In genomic region chr5:121943472-121943871, GRCm38 (mm10) we compare ENCODE assay signal across 10 mouse cellular contexts.
DNase-seq lines count a peak whose midpoint lies in the region; ATAC-seq and TF ChIP-seq lines count a peak whose summit lies in the region.
"Had no signal": no experiment of that assay in that cellular context is flagged by ENCODE, and none has a peak within 500 bp of the region (broad histone marks: within the 10 kb centered on the region; RNA-seq: fewer than 3 reads in every experiment).

No protein-coding gene starts in this region.

- no peak for DNase-seq in liver, embryonic 14.5 days (ENCODE audit: low read depth in 3 of 3, low spot score in 3 of 3)
- no peak for DNase-seq in liver, embryonic 11.5 days (ENCODE audit: low spot score)
- peak; percentile 81 for DNase-seq in ZHBTc4 (ENCODE audit: low read depth, low spot score)
- DNase-seq in retina, postnatal 1 day, result peak; percentile 33
- no peak for DNase-seq in layer of hippocampus, adult 9-11 months
- DNase-seq in ovary, postnatal 36 days (ENCODE audit: low spot score), result no peak
- DNase-seq: kidney, adult 8-10 months had no signal

- H3K4me3 ChIP-seq in liver, embryonic 14.5 days (ENCODE audit: insufficient read depth in 1 of 2, low read depth in 2 of 2, low read length in 2 of 2), result no peak overlapping the region
- H3K4me3 ChIP-seq in liver, embryonic 11.5 days (ENCODE audit: low read depth, low read length), result no peak overlapping the region
- H3K4me3 ChIP-seq in E14TG2a.4 (replicated peaks; ENCODE audit: low read length), result no peak overlapping the region
- H3K4me3 ChIP-seq: liver, embryonic 15.5 days; neural tube, embryonic 12.5 days had no signal

- no peak overlapping the region for H3K4me2 ChIP-seq in liver, embryonic 14.5 days (ENCODE audit: low read depth)
- H3K4me2 ChIP-seq in liver, embryonic 11.5 days, result no peak overlapping the region
- H3K4me2 ChIP-seq: liver, embryonic 15.5 days; neural tube, embryonic 12.5 days had no signal

- no peaks in the 10 kb centered on the region for H3K9me3 ChIP-seq in liver, embryonic 14.5 days (ENCODE audit: control insufficient read depth, low read length)
- no peaks in the 10 kb centered on the region for H3K9me3 ChIP-seq in liver, embryonic 11.5 days (ENCODE audit: control insufficient read depth, low read length)
- H3K9me3 ChIP-seq in E14TG2a.4 (ENCODE audit: low read length), result no peaks in the 10 kb centered on the region
- H3K9me3 ChIP-seq: liver, embryonic 15.5 days; neural tube, embryonic 12.5 days had no signal

- no peak for ATAC-seq in liver, embryonic 14.5 days (ENCODE audit: insufficient read depth)
- ATAC-seq in liver, embryonic 11.5 days (replicated peaks; ENCODE audit: low FRiP score), result no peak

- WGBS in liver, embryonic 14.5 days (ENCODE audit: insufficient replicate concordance), result 33% methylated on average over 7 of the region's 7 CpGs
- 50% methylated on average over 7 of the region's 7 CpGs for WGBS in liver, embryonic 11.5 days

- H3K27me3 ChIP-seq in liver, embryonic 14.5 days (ENCODE audit: control insufficient read depth, insufficient read depth, low read length), result peaks cover 8% of the 10 kb centered on the region
- peaks cover 14% of the 10 kb centered on the region for H3K27me3 ChIP-seq in liver, embryonic 11.5 days (replicated peaks; ENCODE audit: control insufficient read depth, insufficient read depth, low read length)
- H3K27me3 ChIP-seq in E14TG2a.4 (ENCODE audit: insufficient read depth, low read length), result peaks cover 20% of the 10 kb centered on the region

- no peaks in the 10 kb centered on the region for H3K4me1 ChIP-seq in liver, embryonic 14.5 days (replicated peaks; ENCODE audit: control insufficient read depth in 2 of 2, insufficient read depth in 2 of 2, low read length in 1 of 2)
- peaks cover 9% of the 10 kb centered on the region for H3K4me1 ChIP-seq in liver, embryonic 11.5 days (replicated peaks; ENCODE audit: control insufficient read depth, insufficient read depth, low read length)
- H3K4me1 ChIP-seq in E14TG2a.4 (replicated peaks; ENCODE audit: low read depth, low read length), result peaks cover 12% of the 10 kb centered on the region

- peak; percentile 91 for TF ChIP-seq CTCF in liver, embryonic 14.5 days (IDR thresholded peaks at IDR 0.05; ENCODE audit: low read depth)
- peak; percentile 87 for TF ChIP-seq CTCF in E14TG2a.4 (conservative IDR thresholded peaks at IDR 0.05; ENCODE audit: low read length)

- no peak for TF ChIP-seq EP300 in liver, embryonic 14.5 days (IDR thresholded peaks at IDR 0.05; ENCODE audit: low read depth)

- H3K27ac ChIP-seq in liver, embryonic 14.5 days, result no peak overlapping the region
- H3K27ac ChIP-seq in liver, embryonic 11.5 days (ENCODE audit: low read depth, low read length), result no peak overlapping the region
- H3K27ac ChIP-seq: liver, embryonic 15.5 days; neural tube, embryonic 12.5 days had no signal

- no peaks in the 10 kb centered on the region for H3K36me3 ChIP-seq in liver, embryonic 14.5 days (replicated peaks; ENCODE audit: control insufficient read depth, insufficient read depth, low read depth)
- H3K36me3 ChIP-seq in liver, embryonic 11.5 days (ENCODE audit: control insufficient read depth, insufficient read depth, low read length), result no peaks in the 10 kb centered on the region
- no peaks in the 10 kb centered on the region for H3K36me3 ChIP-seq in E14TG2a.4 (ENCODE audit: insufficient read depth, low read length)
- H3K36me3 ChIP-seq: liver, embryonic 15.5 days; neural tube, embryonic 12.5 days had no signal

- no peak overlapping the region for H3K9ac ChIP-seq in liver, embryonic 14.5 days (replicated peaks)
- no peak overlapping the region for H3K9ac ChIP-seq in liver, embryonic 11.5 days (ENCODE audit: low read depth, low read length)
- H3K9ac ChIP-seq: liver, embryonic 15.5 days; neural tube, embryonic 12.5 days had no signal

Comparison
In these comparisons a context has a peak if more than half of its experiments do, and no peak if none do; other contexts are left out.
1. DNase-seq: peak in ZHBTc4 (single experiment) and retina, postnatal 1 day (single experiment); none in liver, embryonic 14.5 days (0 of 3), liver, embryonic 11.5 days (single experiment), layer of hippocampus, adult 9-11 months (single experiment) and ovary, postnatal 36 days (single experiment).